Mouse (Mus musculus) adrenal gland, adult 2 months (tissue): ENCODE results near the gene Bicd2. TPM values are rescaled to one million over a fixed set of nuclear protein-coding genes. Genes with fewer than 3 reads are reported as not detected.
A peak's percentile ranks its signal among the peaks of the same experiment; 100 is the strongest.

Experiments
- DNase-seq: peaks from one replicate; pipeline ENCODE4 v3.0.0; 2021
- polyA plus RNA-seq: library from polyadenylated mRNA; depleted of rRNA; stranded (reverse); fragments of >200 nt; gene quantifications from 2 replicates; pipeline ENCODE4 v1.2.3, GENCODE M21; 2012
- total RNA-seq, 2 experiments: library from RNA; stranded (reverse); gene quantifications; 2 replicates each; pipeline ENCODE4 v1.2.3; 2021

Gene Bicd2
- total and polyA plus RNA-seq, 3 experiments, result 25.2 to 43.2 (median 34.7) TPM

DNA sequence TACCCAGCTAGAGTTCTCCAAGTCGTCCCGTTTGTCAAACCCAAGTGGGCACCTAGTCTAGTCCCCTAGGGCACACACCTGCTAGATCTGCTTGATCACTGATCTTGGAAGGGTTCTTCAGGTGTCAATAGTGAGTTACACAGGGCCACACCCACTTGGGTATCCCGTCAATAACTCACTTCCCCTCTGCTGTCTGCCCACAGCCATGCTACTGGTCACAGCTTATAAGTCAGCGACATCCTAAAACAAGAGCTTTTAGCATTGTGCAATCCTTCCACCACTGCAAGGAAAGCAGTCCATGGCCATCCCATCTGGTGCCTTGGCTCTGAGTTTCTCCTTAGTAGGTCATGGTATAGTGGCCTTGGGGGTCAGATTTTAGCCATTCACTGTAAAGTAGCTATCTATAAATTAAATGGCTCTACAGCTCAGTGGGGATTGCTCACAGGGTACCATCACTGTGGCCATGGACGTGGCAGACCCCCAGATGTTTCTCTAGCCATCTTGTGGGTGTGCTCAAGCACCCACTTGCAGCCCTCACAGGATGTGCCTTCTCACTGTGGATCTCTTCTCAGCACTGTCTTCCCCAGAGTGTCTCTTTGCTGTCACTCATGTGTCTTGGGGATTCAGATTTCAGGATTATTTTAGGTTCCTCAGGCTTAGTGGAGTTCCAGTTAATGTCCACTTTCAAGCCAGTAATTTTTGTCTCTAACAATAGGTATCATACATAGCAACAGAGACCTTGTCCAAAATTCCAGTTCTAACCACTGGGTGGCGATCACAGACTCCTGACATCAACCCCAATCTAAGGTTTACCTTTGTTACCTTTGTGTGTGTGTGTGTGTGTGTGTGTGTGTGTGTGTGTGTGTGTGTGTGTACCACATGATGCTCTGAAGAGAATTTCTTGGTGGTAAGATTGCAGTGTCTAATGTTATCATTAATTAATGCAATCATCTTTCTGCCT lies 14.9 kb upstream of the Bicd2 start:
- DNase-seq, result peak; percentile 56

DNA sequence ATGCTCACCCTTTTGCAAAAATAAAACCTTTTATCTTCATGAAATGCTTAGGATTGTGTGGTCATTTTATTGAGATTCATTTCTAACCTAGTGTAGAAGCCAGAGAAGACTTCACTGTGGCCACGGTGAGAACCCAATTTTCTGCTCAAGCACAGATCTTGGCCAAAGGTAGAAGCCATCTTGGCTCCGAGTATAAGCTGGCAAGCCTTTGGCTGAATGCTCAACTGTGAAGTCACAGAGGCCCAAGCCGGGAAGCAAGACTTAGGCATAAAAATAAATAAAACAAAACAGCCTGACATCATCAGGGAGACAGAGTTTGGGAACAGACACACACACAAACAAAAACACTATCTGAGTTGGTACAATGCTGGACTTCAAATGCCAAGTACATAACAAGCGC lies 13.3 kb upstream of the Bicd2 start:
- DNase-seq, result no peak

GRCm38 (mm10) chr13:49333250-49333649 lies 8.1 kb upstream of the Bicd2 start:
- DNase-seq, result no peak

DNA sequence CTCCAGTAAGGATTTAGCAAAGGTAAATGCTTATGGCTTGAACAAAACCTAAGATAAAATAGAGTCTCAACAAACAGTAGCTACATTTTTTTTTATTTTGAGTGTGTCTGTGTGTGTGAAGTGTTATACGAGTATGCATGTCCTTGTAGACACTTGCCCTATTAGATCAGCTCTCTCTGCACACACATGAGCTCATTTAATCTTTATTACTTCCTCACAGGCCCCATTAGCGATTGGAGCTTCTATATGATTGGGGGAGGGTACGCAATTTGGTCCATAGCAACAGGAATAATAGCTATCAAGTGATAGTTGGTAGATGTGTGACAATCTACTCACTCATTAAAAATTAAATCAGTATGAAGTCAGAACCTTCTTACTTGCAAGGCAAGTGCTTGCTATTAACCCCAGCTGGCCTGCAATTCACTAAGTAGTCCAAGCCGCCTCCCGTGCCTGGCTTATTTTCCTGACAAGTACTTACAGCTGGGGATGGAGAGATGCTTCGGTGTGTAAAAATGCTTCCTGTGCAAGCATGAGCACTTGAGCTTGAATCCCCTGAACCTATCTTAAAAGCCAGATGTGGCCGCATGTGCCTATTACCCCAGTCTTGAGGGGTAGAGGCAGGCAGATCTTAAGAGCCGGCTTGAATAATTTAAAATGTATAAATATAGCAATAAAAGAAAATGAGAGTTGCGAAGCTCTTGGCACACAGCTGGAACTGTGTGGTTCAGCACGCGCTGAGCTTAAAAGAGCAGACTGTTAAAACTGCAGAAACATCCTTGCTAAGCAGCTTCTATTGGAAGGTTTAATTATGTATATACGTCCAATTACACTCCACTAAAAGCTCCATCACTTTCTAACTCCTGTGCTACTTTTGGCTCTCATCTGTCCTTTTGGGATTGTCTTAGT lies 6.1 kb upstream of the Bicd2 start:
- no peak for DNase-seq

GRCm38 (mm10) chr13:49338893-49339546 lies 2.4 kb upstream of the Bicd2 start:
- peak; percentile 77 for DNase-seq

- no peak for DNase-seq
These were observed 692 bp downstream of the Bicd2 start for GRCm38 (mm10) chr13:49341831-49342722.

- no peak for DNase-seq
These were observed 1.3 kb downstream of the Bicd2 start for GRCm38 (mm10) chr13:49342723-49343100.

DNA sequence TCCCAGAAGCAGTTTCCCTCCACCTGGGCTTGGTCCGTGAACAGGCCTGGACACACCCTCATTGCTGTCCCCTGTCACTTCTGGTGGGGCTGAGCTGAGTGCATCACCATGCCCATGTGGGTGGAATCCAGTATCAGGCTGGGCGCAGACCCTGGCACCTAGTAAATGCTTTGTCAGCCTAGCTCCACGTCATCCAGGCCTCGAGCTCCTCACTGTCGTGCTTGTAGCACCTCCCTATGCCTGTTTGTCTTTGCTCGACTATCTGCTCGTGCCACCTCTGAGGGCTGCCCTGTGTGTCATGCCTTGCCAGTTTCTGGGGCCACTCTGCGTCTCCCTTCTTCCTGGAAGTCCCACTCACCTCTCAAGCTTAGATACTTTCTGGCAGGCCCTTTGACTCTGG lies 3.2 kb downstream of the Bicd2 start:
- no peak for DNase-seq

GRCm38 (mm10) chr13:49345476-49345875 lies 4.1 kb downstream of the Bicd2 start:
- peak; percentile 81 for DNase-seq

DNA sequence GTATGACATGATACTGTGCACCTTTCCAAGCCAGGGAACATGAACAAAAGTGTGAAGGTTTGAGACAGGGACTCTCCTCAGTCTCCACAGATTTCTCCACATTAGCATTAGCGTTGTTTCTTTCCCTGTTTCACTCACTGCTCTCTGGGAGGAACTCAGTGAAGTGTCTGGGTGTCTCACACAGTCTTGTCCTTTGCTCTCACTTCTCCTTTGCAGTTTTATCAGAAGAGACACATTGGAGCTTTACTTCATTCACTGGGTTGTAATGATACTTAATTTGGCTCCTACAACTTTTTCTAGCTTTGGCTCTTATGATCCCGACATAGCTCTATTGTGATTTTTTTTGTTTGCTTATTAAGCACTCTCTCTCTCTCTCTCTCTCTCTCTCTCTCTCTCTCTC lies 7.1 kb downstream of the Bicd2 start:
- DNase-seq, result no peak

GRCm38 (mm10) chr13:49349335-49349734 lies 8.0 kb downstream of the Bicd2 start:
- no peak for DNase-seq

GRCm38 (mm10) chr13:49349836-49350505 lies 8.6 kb downstream of the Bicd2 start:
- no peak for DNase-seq

DNA sequence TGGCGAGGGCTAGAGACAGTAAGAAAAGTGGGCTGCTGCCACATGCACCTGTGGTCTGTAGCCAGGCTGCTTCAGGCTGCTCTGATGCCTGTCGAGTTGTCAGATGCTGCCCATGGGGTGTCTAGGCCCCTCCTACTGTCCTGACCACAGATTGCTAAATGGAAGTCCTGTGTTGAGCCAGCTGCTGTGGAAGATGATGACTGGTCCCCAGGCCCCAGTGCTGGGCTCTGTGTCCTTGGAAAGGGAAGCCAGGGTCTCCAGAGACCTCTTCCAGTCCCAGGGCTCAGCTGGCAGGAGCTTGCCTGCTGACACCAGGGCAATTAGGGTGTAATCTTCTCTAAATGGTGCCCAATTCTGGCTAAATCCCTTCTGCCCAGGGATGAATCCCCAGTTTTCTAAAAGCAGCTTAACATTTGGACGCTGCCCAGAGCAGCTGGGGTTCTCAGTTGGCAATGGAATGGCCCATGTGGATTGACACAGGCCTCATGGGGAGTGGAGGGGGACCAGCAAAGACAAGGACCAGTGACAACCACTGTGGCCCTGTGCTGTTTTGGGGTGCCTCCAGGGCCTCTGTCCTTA lies 11.3 kb downstream of the Bicd2 start:
- DNase-seq, result peak; percentile 57

DNA sequence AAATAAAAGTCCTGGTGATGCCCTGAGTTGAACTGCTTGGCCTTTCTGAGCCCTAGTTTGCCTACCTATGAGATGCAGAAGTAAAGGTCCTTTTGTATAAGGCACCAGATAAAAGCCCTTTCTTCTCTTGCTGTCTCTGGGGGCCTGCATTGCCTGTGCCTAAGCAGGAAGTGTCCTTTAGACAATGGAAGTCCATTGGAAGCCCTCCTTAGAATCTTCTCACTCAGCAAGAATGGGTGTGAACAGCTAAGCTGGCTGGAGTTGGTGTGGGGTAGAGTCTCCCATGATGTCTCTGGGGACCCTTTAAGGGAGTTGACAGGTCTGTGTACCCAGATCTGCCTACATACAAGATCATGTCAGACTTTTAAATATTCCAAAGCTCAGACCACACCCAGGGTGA lies 12.0 kb downstream of the Bicd2 start:
- no peak for DNase-seq

DNA sequence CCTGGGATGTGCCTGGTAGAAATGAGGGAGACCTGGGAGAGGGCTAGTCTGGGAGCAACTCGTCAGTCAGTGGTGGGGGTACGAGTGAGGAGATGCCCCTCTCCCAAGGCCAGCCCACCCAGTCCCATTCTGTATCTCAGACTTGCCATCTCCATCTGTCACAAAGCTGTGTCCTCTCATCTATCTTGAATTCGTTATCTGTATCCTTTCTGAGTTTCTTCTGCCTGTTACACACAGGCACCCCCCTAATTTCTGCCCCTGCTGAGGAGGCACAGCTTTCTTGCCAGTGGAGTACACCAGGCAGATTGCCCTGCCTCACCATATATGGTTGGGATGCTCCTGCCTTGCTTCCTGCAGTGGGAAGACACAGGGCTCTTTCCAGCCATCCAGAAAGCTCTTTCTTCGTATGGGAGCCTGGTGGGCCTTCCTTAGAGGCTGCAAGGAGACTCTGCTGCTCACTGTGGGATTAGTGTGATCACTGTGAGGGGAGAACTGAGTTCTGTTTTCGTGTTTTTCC lies 12.7 kb downstream of the Bicd2 start:
- DNase-seq, result no peak

DNA sequence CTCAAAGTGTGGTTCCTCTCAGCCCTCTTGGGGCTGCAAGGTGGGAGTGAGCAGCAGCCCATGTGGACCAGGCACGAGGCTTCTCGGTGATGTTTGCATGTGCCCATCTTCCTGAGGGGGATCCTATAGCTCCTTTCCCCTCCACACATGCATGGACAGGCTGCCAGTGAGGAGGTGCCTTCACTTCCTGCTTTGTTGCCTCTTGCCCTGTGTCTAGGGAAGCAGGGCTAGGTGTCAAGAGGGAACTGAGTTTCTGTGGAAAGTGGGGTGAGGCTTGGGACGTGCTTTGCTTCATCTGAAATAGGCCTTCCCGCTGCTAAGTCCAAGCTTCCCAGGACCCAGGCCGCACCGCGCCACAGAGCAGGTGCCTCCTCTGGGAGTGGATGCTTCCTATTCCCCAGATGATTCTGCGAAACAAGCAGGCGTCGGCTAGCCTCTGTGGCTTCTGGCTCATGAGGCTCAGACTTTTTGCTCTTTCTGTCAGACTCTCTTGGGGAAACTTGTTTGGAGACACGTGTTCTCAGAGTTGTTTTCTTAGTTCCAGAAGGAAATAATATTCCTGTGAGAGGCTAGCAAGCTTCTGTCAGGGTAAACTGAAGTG lies 14.2 kb downstream of the Bicd2 start:
- DNase-seq, result no peak

GRCm38 (mm10) chr13:49356090-49356489 lies 14.7 kb downstream of the Bicd2 start:
- no peak for DNase-seq

DNA sequence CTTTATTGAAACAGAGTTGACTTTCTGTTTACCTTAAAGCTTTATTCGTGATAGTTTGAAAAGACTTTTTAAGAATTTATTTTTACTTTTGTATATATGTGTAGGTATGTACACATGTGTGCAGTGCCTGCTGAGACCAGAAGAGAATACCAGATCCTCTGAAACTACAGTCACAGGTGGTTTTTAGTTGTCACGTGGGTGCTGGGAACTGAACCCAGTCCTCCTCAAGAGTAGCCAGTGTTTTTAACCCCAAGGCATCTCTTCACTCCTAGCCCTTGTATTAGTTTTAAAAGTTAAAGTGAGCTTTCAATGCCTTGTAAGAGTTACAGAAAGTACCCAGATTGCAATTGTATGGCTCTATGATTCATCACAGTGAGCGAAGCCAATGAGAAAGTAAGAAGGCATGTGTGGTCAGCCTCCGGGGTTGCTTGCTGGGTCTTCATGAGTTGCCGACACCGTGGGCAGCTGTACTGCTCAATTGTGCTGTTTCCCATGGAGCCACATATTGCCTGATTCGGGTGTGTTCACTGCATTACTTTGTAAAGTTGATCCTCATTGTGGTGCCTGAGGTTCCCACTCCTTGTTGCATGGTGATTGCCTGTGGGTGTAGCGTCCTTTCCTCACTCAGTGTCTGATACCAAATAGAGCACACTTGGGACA lies 16.1 kb downstream of the Bicd2 start:
- no peak for DNase-seq

DNA sequence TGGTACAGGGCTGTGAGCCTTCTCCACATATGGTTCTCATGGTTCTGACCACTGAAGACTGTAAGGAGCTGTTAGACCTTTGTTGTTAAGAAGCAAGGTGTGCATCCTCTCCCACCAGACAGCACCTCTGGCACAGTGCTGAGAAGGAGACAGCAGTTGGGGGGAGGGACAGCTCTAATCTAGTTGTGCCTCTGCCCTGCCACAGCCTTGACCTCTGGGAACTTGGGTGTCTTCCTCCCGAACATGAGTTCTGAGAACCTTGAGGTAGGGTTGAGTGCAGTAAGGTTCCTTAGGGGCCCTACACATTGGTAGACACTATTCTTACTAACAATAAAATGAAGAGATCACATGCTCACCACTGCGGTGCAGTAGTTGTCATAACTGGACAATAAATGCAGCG lies 16.8 kb downstream of the Bicd2 start:
- no peak for DNase-seq
